In the genomic region with DNA sequence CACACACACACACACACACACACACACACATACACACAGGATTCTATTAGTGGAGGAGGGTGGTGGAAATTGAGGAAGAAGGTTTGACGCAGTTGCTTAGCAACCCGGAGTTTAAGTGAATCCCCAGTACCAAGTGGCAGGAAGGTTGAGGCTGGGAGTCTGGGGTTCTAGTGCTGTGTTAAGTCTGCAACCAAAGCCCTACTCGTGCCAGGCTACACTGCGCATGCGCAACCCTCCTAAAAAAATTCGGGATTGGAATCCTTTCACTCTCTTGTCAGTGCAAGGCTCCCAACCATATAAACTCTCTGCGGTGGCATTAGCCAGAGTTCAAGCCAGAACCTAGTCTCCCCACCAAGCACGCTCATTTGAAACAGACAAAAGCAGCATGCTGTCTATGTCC, we compare ENCODE assay signal across 17 mouse cellular contexts. TPM values are rescaled to one million over a fixed set of nuclear protein-coding genes. Genes with fewer than 3 reads are reported as not detected.
DNase-seq lines count a peak whose midpoint lies in the region; ATAC-seq lines count a peak whose summit lies in the region.
"Had no signal": no experiment of that assay in that cellular context is flagged by ENCODE, and none has a peak within 500 bp of the region (broad histone marks: within the 10 kb centered on the region; RNA-seq: fewer than 3 reads in every experiment).

No protein-coding gene starts in this region.

- no peaks in the 10 kb centered on the region for H3K36me3 ChIP-seq in kidney, embryonic 15.5 days
- H3K36me3 ChIP-seq in hindbrain, embryonic 11.5 days (ENCODE audit: control insufficient read depth, insufficient read depth, low read length) = no peaks in the 10 kb centered on the region
- H3K36me3 ChIP-seq in midbrain, embryonic 15.5 days (replicated peaks) = no peaks in the 10 kb centered on the region
- H3K36me3 ChIP-seq in heart, embryonic 10.5 days = no peaks in the 10 kb centered on the region
- H3K36me3 ChIP-seq: G1E had no signal

- no peaks in the 10 kb centered on the region for H3K9me3 ChIP-seq in kidney, embryonic 15.5 days (replicated peaks)
- H3K9me3 ChIP-seq in hindbrain, embryonic 11.5 days (ENCODE audit: control insufficient read depth, low read length) = no peaks in the 10 kb centered on the region
- H3K9me3 ChIP-seq in midbrain, embryonic 15.5 days = no peaks in the 10 kb centered on the region
- H3K9me3 ChIP-seq in heart, embryonic 10.5 days = no peaks in the 10 kb centered on the region

- ATAC-seq in kidney, embryonic 15.5 days (replicated peaks; ENCODE audit: low FRiP score) = 0 out of 2 replicates have a peak, but pooled peaks have one; percentile 20
- ATAC-seq in hindbrain, embryonic 11.5 days (ENCODE audit: low FRiP score) = peak; percentile 28; the same call in 1 of the 2 replicates
- ATAC-seq in midbrain, embryonic 15.5 days (replicated peaks) = peak; percentile 49; the same call in 1 of the 2 replicates
- ATAC-seq: intestine, embryonic 16.5 days; liver, postnatal 0 days had no signal

- H3K4me1 ChIP-seq in kidney, embryonic 15.5 days = peaks cover 5% of the 10 kb centered on the region; the same call in 1 of the 2 replicates
- H3K4me1 ChIP-seq in hindbrain, embryonic 11.5 days (replicated peaks; ENCODE audit: control insufficient read depth, insufficient read depth, low read length) = no peaks in the 10 kb centered on the region
- no peaks in the 10 kb centered on the region for H3K4me1 ChIP-seq in midbrain, embryonic 15.5 days
- no peaks in the 10 kb centered on the region for H3K4me1 ChIP-seq in heart, embryonic 10.5 days

- no peak for DNase-seq in kidney, adult 18-20 months
- peak; percentile 45 for DNase-seq in embryo, embryonic 10 days (ENCODE audit: low spot score)
- peak; percentile 58 for DNase-seq in hindbrain, embryonic 11.5 days (ENCODE audit: low spot score)
- DNase-seq in heart, embryonic 10.5 days (ENCODE audit: low spot score) = no peak
- DNase-seq in spleen, adult 18-20 months = no peak
- DNase-seq: adrenal gland, postnatal 36 days; gastrocnemius, adult 2 months; heart, adult 18-20 months; liver, postnatal 0 days; thymus, postnatal 4 days had no signal

- H3K27ac ChIP-seq in kidney, embryonic 15.5 days = no peak overlapping the region
- H3K27ac ChIP-seq in hindbrain, embryonic 11.5 days (ENCODE audit: low read depth, low read length) = no peak overlapping the region
- 0 out of 2 replicates have a peak overlapping the region, but pooled peaks have one; percentile 10 for H3K27ac ChIP-seq in midbrain, embryonic 15.5 days
- no peak overlapping the region for H3K27ac ChIP-seq in heart, embryonic 10.5 days
- H3K27ac ChIP-seq: gastrocnemius, adult 2 months had no signal

- 10% methylated on average over 8 of the region's 8 CpGs for WGBS in kidney, embryonic 15.5 days
- WGBS in hindbrain, embryonic 11.5 days = 4% methylated on average over 8 of the region's 8 CpGs
- WGBS in midbrain, embryonic 15.5 days = 2% methylated on average over 8 of the region's 8 CpGs
- WGBS in heart, embryonic 10.5 days = 4% methylated on average over 8 of the region's 8 CpGs

- H3K4me3 ChIP-seq in kidney, embryonic 15.5 days (replicated peaks) = no peak overlapping the region
- H3K4me3 ChIP-seq in hindbrain, embryonic 11.5 days (ENCODE audit: low read depth, low read length) = no peak overlapping the region
- no peak overlapping the region for H3K4me3 ChIP-seq in midbrain, embryonic 15.5 days
- H3K4me3 ChIP-seq in heart, embryonic 10.5 days = no peak overlapping the region
- H3K4me3 ChIP-seq: erythroblast, embryonic 14.5 days; gastrocnemius, adult 2 months had no signal

- no peak overlapping the region for H3K4me2 ChIP-seq in kidney, embryonic 15.5 days
- H3K4me2 ChIP-seq in hindbrain, embryonic 11.5 days (replicated peaks; ENCODE audit: low read depth, low read length) = no peak overlapping the region
- H3K4me2 ChIP-seq in midbrain, embryonic 15.5 days = no peak overlapping the region

- no peak overlapping the region for H3K9ac ChIP-seq in kidney, embryonic 15.5 days
- H3K9ac ChIP-seq in hindbrain, embryonic 11.5 days (ENCODE audit: low read depth, low read length) = no peak overlapping the region
- no peak overlapping the region for H3K9ac ChIP-seq in midbrain, embryonic 15.5 days
- H3K9ac ChIP-seq: liver, postnatal 0 days had no signal

- peaks cover 95% of the 10 kb centered on the region for H3K27me3 ChIP-seq in kidney, embryonic 15.5 days
- peaks cover 86% of the 10 kb centered on the region for H3K27me3 ChIP-seq in hindbrain, embryonic 11.5 days (ENCODE audit: control insufficient read depth, insufficient read depth, low read length)
- H3K27me3 ChIP-seq in midbrain, embryonic 15.5 days (replicated peaks) = peaks cover 92% of the 10 kb centered on the region
- H3K27me3 ChIP-seq in heart, embryonic 10.5 days (ENCODE audit: insufficient read depth, poor library complexity, severe bottlenecking) = peaks cover 97% of the 10 kb centered on the region

RNA-seq across cellular contexts. Expression of gene Tfap2b, which starts 18.0 kb away (rescaled TPM):
- polyA plus RNA-seq in kidney, embryonic 15.5 days (2015; fragmentation: Nextera tagmentation; extraction: Ambion mirVana) = 55.7 and 57.6 TPM in 2 replicates
- 72.5 and 75.7 TPM in 2 replicates for polyA plus RNA-seq in hindbrain, embryonic 11.5 days (2014; fragmentation: Nextera tagmentation; extraction: Ambion mirVana)
- 239 and 264 TPM in 2 replicates for polyA plus RNA-seq in midbrain, embryonic 15.5 days (2015; fragmentation: Nextera tagmentation; extraction: Ambion mirVana)
- polyA plus RNA-seq in heart, embryonic 10.5 days (2016; fragmentation: Nextera tagmentation; extraction: Ambion mirVana) = 0.52 and 2.7 TPM in 2 replicates
- polyA plus RNA-seq: C2C12; erythroblast, embryonic 14.5 days; G1E; heart, postnatal 0 days; liver, postnatal 0 days had no signal

Comparison
In these comparisons a context has a peak if more than half of its experiments do, and no peak if none do; other contexts are left out.
1. DNase-seq: peak in embryo, embryonic 10 days (single experiment) and hindbrain, embryonic 11.5 days (single experiment); none in kidney, adult 18-20 months (single experiment), heart, embryonic 10.5 days (single experiment) and spleen, adult 18-20 months (0 of 2).
2. RNA of gene Tfap2b, which starts 18.0 kb away (polyA plus RNA-seq): 239 to 264 TPM in midbrain, embryonic 15.5 days, 72.5 to 75.7 TPM in hindbrain, embryonic 11.5 days and 55.7 to 57.6 TPM in kidney, embryonic 15.5 days; 0.52 to 2.7 TPM in heart, embryonic 10.5 days; every median in the first group is over 10 times any median in the second.
3. Peak in every context shown above with its lines, with median percentiles within 50 percentile points of each other: ATAC-seq.